Mouse (Mus musculus): ENCODE results near the gene Sult6b1. TPM values are rescaled to one million over a fixed set of nuclear protein-coding genes. Genes with fewer than 3 reads are reported as not detected.

Gene Sult6b1
- total and polyA plus RNA-seq, 2 experiments from 2014 or later = not detected

DNA sequence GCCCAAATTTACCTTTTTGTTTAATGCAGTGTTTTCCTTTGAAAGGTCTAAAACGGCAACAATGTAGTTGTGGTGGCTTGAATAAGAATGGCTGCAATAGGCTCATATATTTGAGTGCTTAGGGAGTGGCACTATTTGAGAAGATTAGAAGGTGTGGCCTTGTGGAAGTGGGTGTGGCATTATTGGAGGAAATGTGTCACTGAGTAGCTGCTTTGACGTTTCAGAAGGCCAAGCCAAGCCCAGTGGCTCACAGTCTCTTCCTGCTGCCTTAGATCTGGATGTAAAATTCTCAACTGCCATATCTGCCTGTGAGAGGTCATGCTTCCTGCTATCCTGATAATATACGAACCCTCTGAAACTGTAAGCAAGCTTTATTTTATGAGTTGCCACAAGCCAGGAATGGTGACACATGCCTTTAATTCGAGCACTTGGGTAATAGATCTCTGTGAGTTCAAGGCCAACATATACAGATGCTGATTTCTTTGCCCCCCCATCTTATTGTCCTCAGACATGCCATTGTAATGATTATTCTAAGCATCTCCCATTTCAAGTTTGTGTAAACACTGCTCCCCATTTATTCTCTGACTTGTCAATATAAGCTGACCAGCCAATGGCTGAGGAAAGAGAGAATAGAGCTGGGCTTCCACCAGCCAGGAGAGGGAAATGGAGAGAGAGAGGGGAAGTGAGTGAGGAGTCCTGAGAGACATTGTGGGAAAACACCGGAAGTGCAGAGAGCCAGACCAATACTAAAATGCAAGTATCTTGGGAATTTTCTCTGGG is 21.3 kb downstream of the Sult6b1 start:
- Histone ChIP-seq H3K36me3 (replicated peaks; ENCODE audit: control insufficient read depth, insufficient read depth, low read length) (no peaks in the 10 kb centered on the region; the same call in 1 of the 2 replicates), H3K4me3 (ENCODE audit: low read depth, low read length) (no peak overlapping the region), H3K9me3 (replicated peaks; ENCODE audit: control insufficient read depth, low read length) (peaks cover 5% of the 10 kb centered on the region; the same call in 1 of the 2 replicates), H3K27ac (ENCODE audit: low read depth) (no peak overlapping the region), H3K27me3 (ENCODE audit: control insufficient read depth, insufficient read depth, low read length) (no peaks in the 10 kb centered on the region), H3K4me2 (ENCODE audit: low read depth, low read length) (no peak overlapping the region), H3K4me1 (ENCODE audit: control insufficient read depth, insufficient read depth) (peaks cover 8% of the 10 kb centered on the region; the same call in 1 of the 2 replicates), H3K9ac (replicated peaks; ENCODE audit: low read depth, low read length) (no peak overlapping the region)
- no peak for ATAC-seq (ENCODE audit: insufficient read depth, low read depth)
- no peak for DNase-seq (ENCODE audit: low spot score)
- TF ChIP-seq CTCF (IDR thresholded peaks at IDR 0.05; ENCODE audit: low read depth) = no peak
- TF ChIP-seq EP300 (IDR thresholded peaks at IDR 0.05; ENCODE audit: low read depth) = no peak
- 76% methylated on average over 5 of the region's 5 CpGs for WGBS

DNA sequence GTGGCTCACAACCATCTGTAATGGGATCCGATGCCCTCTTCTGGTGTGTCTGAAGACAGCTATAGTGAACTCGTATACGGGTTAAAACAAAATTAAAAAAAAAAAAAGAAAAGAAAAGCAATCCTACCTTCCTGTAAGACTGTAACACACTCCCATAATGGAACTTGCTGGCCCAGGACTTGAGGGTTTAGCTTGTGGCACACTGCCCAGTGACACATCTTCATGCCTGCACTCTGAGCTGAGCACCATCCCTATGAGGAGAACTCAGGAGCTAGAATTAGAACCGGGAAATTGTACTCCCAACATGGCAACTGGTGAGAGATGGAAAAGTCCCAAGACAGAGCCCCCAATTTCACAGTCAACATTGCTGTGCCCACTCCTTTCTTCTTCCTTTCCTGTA is 23.5 kb downstream of the Sult6b1 start:
- Histone ChIP-seq H3K9ac (replicated peaks; ENCODE audit: low read depth, low read length) (no peak overlapping the region), H3K27me3 (ENCODE audit: control insufficient read depth, insufficient read depth, low read length) (no peaks in the 10 kb centered on the region), H3K9me3 (replicated peaks; ENCODE audit: control insufficient read depth, low read length) (peaks cover 5% of the 10 kb centered on the region; the same call in 1 of the 2 replicates), H3K4me1 (ENCODE audit: control insufficient read depth, insufficient read depth) (peaks cover 11% of the 10 kb centered on the region; the same call in 1 of the 2 replicates), H3K36me3 (replicated peaks; ENCODE audit: control insufficient read depth, insufficient read depth, low read length) (peaks cover 8% of the 10 kb centered on the region), H3K4me2 (ENCODE audit: low read depth, low read length) (no peak overlapping the region), H3K4me3 (ENCODE audit: low read depth, low read length) (no peak overlapping the region), H3K27ac (ENCODE audit: low read depth) (no peak overlapping the region)
- TF ChIP-seq CTCF (IDR thresholded peaks at IDR 0.05; ENCODE audit: low read depth) (no peak), EP300 (IDR thresholded peaks at IDR 0.05; ENCODE audit: low read depth) (no peak)
- ATAC-seq (ENCODE audit: insufficient read depth, low read depth) (no peak), DNase-seq (ENCODE audit: low spot score) (no peak)
- WGBS = 91% methylated on average over 4 of the region's 4 CpGs

DNA sequence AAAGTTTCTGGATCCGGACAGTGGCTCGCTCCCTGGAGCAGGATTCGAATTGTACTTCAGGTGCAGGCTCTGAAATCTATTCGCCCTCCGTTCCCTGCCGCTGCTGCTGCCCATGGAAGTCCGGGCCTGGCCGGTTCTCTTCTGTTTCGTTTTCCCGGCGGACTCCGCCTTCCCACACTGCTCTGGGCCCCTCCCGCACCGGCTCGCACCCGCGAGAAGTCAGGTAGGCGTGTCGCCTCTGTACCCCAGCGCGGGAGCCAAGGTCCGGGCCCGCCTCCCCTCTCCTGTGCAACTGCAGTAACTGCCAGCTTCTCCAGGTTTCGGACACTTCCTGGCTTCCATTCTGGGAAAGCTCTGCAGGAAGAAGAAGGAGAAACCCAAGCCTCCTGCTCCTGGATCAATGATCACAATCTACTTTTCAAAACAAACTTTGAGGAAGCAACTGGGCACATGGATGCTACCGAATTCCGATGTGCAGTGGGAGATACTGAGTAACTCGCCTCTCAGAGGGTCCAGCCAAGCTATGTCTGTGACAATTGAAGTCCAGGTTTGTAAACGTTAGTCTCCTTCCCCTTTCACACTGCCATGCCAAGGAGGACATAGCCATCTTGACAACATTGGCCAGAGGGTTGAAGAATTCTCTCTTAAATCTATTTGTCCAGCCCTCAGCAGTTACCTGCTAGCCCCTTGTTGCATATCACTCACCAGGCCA is 24.2 kb downstream of the Sult6b1 start, which contains the start of gene Eif2ak2:
Gene Eif2ak2 (minus strand): TSS at position 173 of the 712 bp plus-strand sequence.
- TF ChIP-seq CTCF (IDR thresholded peaks at IDR 0.05; ENCODE audit: low read depth) (no peak), EP300 (IDR thresholded peaks at IDR 0.05; ENCODE audit: low read depth) (0 out of 2 replicates have a peak, but pooled peaks have one; percentile 40)
- peak; percentile 82 for DNase-seq (ENCODE audit: low spot score)
- peak within 1 kb of the TSS; percentile 74 for H3K4me3 ChIP-seq (ENCODE audit: low read depth, low read length)
- under 1% methylated on average over 28 of the region's 28 CpGs for WGBS
- H3K27ac ChIP-seq (ENCODE audit: low read depth) = peak within 1 kb of the TSS; percentile 82
- H3K36me3 ChIP-seq (replicated peaks; ENCODE audit: control insufficient read depth, insufficient read depth, low read length) = peaks cover 15% of the 10 kb centered on the region
- ATAC-seq (ENCODE audit: insufficient read depth, low read depth) = peak; percentile 99
- peaks cover 11% of the 10 kb centered on the region; the same call in 1 of the 2 replicates for H3K4me1 ChIP-seq (ENCODE audit: control insufficient read depth, insufficient read depth)
- H3K27me3 ChIP-seq (ENCODE audit: control insufficient read depth, insufficient read depth, low read length) = no peaks in the 10 kb centered on the region
- peak within 1 kb of the TSS; percentile 69 for H3K4me2 ChIP-seq (ENCODE audit: low read depth, low read length)
- H3K9ac ChIP-seq (replicated peaks; ENCODE audit: low read depth, low read length) = peak within 1 kb of the TSS; percentile 78
- peaks cover 5% of the 10 kb centered on the region; the same call in 1 of the 2 replicates for H3K9me3 ChIP-seq (replicated peaks; ENCODE audit: control insufficient read depth, low read length)

GRCm38 (mm10) chr17:78881878-78882304 is 24.9 kb downstream of the Sult6b1 start:
- peak overlapping the region; percentile 74 for H3K4me3 ChIP-seq (ENCODE audit: low read depth, low read length)
- peak; percentile 42 for ATAC-seq (ENCODE audit: insufficient read depth, low read depth)
- peak overlapping the region; percentile 69 for H3K4me2 ChIP-seq (ENCODE audit: low read depth, low read length)
- no peaks in the 10 kb centered on the region for H3K27me3 ChIP-seq (ENCODE audit: control insufficient read depth, insufficient read depth, low read length)
- TF ChIP-seq EP300 (IDR thresholded peaks at IDR 0.05; ENCODE audit: low read depth) (no peak), CTCF (IDR thresholded peaks at IDR 0.05; ENCODE audit: low read depth) (no peak)
- WGBS = 23% methylated on average over 2 of the region's 7 CpGs
- H3K9ac ChIP-seq (replicated peaks; ENCODE audit: low read depth, low read length) = peak overlapping the region; percentile 78
- H3K27ac ChIP-seq (ENCODE audit: low read depth) = peak overlapping the region; percentile 82
- H3K4me1 ChIP-seq (ENCODE audit: control insufficient read depth, insufficient read depth) = peaks cover 11% of the 10 kb centered on the region; the same call in 1 of the 2 replicates
- peaks cover 5% of the 10 kb centered on the region; the same call in 1 of the 2 replicates for H3K9me3 ChIP-seq (replicated peaks; ENCODE audit: control insufficient read depth, low read length)
- H3K36me3 ChIP-seq (replicated peaks; ENCODE audit: control insufficient read depth, insufficient read depth, low read length) = peaks cover 21% of the 10 kb centered on the region
- DNase-seq (ENCODE audit: low spot score) = peak; percentile 25

DNA sequence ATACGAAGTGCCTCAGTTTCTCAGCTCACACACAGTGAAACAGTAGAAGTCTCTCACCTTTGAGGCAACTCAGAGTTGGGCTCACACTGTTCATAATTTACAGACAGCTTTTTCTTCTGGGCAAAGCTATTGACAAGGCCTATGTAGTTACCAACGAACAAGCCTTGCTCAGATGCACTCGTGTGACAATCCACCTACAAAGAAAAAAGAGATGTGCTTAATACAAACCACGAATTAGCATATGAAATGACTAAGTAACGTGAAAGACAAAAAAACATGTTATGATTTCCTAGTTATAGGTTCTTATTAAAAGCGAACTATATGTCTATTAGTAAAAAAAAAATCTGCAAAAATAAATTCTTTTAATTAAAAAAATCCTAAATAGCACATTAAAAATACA is 32.9 kb downstream of the Sult6b1 start:
- Histone ChIP-seq H3K4me3 (ENCODE audit: low read depth, low read length) (no peak overlapping the region), H3K4me2 (ENCODE audit: low read depth, low read length) (no peak overlapping the region), H3K27me3 (ENCODE audit: control insufficient read depth, insufficient read depth, low read length) (no peaks in the 10 kb centered on the region), H3K9me3 (replicated peaks; ENCODE audit: control insufficient read depth, low read length) (no peaks in the 10 kb centered on the region), H3K27ac (ENCODE audit: low read depth) (no peak overlapping the region), H3K9ac (replicated peaks; ENCODE audit: low read depth, low read length) (no peak overlapping the region), H3K4me1 (ENCODE audit: control insufficient read depth, insufficient read depth) (no peaks in the 10 kb centered on the region), H3K36me3 (replicated peaks; ENCODE audit: control insufficient read depth, insufficient read depth, low read length) (peaks cover 77% of the 10 kb centered on the region)
- no peak for DNase-seq (ENCODE audit: low spot score)
- no peak for TF ChIP-seq EP300 (IDR thresholded peaks at IDR 0.05; ENCODE audit: low read depth)
- TF ChIP-seq CTCF (IDR thresholded peaks at IDR 0.05; ENCODE audit: low read depth) = no peak
- WGBS = 92% methylated on average over 6 of the region's 6 CpGs
- ATAC-seq (ENCODE audit: insufficient read depth, low read depth) = no peak

All from heart, postnatal 0 days (tissue).